Mouse (Mus musculus) mesoderm, embryonic 11.5 days (tissue): Measurements from ENCODE around the gene Gm45717.
A peak's percentile ranks its signal among the peaks of the same experiment; 100 is the strongest.
"Not testable (repeated sequence)": the region's sequence is repeated elsewhere in the genome, so short reads cannot be mapped to it uniquely, and the experiment has no call there.

Source experiments
- DNase-seq: peaks from one replicate; pipeline ENCODE4 v3.0.0-alpha.2; 2012; ENCODE audit warnings: low read depth, low spot score

The Gm45717 gene

DNA sequence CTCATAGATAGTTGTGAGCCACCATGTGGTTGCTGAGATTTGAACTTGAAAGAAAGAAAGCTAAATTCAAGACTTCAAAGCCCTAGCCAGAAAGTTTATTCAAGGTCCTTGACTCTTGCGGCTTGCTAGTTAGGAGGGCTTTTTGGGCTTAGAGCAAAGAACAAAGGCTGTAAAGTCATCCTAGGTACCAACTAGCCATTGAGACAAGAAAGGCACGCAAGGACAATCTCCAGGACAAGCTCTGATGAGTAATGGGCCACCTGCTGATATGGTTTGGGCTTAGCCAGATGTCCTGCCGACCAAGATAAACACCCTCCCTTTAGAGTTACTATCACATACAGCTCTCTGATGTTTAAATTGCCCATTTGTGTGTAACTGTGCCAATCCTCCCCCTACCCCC is 13.0 kb upstream of the Gm45717 start:
- DNase-seq, result not testable (repeated sequence)

DNA sequence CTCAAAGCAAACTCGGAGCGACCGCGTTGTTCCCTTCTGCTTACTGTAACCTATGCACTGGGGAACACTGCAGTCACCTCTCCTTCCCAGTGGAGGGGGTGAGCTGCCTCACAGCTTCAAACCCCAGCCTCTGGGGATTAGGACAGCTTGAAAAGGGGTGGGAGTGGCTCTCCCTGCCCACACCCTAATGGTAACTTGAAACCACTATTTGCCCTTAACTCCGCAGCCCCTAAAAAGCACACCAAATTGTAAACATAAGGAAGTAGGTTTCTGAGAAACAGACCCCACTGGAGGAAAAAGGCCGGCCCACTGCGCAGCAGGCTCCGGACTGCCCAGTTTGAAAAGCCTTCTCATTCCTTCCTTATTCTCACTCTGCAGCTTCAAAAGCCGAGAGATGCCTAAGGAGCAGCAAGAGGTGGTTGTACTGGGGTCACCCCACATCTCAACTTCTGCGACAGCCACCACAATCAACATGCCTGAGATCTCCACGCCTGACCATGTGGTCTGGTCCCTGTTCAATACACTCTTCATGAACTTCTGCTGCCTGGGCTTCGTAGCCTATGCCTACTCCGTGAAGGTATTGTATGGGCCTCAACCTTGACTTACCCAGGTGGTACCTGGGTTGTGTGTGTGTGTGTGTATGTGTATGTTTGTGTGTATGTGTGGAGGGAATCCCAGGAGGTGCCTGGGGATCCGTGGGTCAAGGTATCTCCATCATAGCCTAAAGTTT is 12.3 kb upstream of the Gm45717 start:
- no peak for DNase-seq

DNA sequence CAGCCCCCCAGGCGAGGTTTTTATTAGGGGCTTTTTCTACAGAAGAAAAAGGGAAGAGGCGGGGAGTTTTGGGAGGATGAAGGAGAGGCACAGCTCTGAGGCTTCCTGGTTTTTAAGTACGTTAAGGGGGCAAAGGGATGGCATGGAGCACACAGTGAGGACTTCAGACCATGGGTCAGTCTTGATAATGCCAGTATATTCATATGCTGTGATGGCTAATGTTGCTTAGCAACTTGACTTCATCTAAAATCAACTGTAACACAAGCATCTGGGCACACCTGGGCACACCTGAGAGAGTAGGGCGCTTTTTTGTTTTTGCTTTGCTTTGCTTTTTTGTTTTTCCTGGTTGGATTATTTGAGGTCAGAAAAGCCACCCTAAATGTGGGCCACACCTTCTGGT is 11.2 kb upstream of the Gm45717 start, which contains the start of gene Ifitm1:
TSS of gene Ifitm1 (plus strand) at position 301 of the 400 bp plus-strand sequence.
- DNase-seq, result no peak

DNA sequence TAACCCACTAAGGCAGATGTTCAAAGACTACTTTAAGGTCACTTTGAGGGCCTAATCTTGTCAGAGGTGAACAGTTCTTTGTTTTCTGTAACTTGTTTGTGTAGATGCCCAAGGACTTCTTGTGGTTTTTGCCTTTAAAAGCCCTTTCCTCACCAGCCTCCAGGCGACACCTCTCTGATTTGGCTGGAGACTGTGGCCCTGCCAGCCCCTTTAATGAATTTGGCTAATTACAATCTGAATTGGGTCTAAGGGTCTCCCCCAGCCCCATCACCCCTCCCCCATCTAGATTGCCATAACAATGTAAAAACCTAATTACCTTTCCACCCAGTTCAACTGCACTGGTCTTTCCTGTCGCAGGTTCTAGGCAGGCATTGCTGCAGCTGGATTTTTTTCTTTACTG is 7.0 kb upstream of the Gm45717 start:
- no peak for DNase-seq

DNA sequence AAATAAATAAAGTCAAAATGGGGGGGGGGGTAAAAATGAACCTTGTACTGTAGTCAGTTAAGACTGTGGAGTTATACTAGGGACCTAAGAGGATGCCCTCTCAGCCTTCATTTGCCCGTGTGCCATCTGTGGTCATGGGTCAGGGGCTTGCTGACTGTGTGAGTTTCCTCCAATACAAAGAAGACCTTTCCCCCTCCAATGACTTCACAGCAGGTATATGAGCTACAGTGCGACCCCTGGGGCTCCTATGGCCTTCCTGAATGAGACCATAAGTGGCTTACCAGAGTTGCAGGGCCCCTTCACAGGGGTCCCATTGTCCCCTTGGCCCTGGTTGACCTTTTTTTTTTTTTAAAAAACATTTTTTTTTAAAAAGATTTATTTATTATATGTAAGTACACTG is 5.7 kb upstream of the Gm45717 start:
- DNase-seq, result no peak

DNA sequence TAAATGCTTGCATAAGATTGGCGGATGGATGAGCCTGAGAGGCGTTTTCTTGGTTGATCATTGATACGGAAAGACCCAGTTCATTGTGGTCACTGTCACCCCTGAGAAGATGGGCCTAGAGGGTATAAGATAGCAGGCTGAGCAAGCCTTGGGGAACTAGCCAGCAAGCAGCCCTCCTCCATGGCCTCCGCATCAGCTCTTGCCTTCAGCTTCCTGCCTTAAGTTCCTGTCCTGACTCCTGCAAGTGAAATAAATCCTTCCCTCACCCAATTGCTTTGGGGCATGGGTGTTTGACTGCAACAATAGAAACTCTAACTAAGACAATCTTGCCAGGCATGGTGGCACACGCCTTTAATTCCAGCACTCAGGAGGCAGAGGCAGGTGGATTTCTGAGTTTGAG is 4.3 kb upstream of the Gm45717 start:
- no peak for DNase-seq

DNA sequence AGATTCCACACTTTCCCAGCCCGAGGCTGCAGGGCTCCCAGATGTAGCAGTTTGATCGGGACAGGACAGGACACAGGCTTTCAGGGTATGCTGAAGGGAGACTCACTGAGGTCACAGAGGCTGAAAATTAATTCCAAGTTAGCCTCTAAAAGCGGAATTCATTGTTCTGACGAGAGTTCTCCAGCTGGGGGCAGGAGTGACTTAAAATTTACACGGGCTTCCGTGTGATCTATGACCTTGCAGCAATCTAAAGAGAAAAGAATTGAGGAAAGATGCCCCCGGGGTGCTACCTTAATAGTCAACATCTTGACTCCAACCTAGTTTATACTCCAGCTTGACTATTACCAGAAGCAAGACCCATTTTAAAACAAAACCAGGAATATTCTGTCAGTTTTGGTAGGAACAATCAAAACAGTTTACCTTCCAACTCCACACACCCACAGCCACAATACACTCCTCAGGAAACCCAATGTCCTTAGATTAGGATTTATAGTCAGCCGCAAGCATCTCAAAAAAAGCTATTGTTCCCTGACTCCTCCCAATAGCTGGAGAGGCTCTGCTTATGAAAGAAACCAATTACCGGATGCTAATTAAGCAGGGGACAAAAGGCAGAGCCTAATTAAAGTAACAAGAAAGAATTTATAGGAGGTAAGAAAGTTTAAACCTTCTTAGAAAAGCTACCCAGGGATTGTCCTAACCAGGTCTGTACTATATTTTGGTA is 3.6 kb upstream of the Gm45717 start:
- peak; percentile 64 for DNase-seq

DNA sequence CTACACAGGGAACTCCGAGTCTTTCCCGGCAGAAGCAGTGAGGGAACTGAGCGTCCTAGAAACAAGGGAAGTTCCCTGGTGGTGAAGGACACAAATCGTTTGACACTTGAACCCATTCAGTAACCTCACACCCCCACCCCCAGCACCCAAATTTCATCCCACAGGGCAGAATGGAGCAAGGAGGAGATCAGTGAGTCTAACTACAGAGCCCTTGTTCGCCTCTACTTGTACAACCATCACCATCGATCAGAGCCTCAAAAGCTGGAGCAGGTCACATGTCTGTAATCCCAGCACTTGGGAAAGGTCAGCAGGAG is 776 bp upstream of the Gm45717 start:
- no peak for DNase-seq

DNA sequence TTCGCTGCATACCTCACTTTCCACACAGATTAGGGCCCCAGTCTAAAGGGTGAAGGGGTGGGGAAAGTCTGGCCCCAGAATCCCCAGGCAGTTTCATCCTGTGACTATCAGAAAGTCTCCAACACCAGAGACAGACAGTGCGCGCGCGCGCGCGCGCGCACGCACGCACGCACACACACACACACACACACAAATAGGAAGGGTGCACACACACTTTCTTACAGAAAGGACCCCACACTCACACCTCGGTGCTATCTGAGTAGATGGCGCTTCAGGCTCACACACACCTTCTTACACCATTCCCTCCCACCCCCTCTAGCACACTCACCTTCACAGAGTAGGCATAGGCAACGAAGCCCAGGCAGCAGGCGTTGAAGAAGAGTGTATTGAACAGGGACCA is 395 bp downstream of the Gm45717 start:
- no peak for DNase-seq

DNA sequence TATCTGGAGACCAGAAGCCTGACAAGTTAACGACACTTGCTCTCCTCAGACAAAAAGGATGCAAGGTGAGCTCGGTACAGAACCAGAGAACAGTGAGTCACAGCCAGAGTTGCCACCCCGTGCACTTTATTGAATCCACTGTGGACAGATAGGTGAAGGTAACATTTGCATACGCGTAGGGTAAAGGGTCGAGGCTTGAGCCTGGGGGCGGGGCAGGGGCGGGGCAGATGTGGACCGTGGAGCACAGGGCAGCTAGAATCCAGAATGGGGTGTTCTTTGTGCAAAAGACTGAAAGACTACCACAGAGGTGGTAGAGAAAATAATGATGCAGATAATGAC is 1.0 kb downstream of the Gm45717 start:
- DNase-seq, result no peak

DNA sequence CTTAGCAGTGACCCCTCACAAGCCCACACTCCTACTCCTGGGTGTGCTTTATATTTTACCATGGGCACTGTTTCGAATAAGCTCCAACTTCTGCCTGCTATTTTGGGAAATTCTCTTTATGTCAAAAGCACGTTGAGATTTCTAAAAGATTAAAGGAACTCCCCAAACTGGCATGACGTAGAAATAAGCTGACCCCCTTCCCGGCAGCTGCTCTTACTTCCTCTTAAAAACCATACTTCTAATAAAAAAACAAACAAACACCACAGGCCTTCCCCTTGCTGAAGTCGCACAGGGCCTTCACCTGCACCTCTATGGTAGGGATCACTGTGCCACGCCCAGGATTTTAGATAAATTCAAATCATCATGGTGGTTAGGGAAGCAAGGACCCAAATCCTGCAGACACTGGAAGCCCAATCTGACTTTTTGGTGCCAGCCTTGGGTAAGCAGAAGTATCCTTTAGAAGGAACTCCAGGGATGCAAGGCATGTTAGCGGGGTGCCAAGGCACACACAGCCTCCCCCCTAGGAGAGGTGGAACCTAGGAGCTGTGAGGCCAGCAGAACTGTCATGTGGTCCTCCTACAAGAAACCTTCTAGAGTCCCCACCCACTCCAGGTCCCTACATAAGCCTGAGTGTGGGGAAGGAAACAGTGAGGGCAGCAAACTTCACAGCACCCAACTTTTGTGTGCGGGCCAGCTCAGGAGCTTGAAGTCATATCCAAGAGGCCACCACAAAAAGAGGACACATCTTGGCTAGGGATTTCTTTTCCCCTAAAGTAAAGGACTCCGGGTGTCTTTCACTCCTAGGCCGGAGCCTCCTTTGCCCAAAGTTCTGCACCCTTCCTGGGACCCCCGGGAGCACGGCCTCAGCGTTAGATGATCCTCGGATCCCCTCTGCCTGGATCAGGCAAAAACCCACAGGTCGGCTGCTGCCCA is 1.7 kb downstream of the Gm45717 start:
- no peak for DNase-seq

DNA sequence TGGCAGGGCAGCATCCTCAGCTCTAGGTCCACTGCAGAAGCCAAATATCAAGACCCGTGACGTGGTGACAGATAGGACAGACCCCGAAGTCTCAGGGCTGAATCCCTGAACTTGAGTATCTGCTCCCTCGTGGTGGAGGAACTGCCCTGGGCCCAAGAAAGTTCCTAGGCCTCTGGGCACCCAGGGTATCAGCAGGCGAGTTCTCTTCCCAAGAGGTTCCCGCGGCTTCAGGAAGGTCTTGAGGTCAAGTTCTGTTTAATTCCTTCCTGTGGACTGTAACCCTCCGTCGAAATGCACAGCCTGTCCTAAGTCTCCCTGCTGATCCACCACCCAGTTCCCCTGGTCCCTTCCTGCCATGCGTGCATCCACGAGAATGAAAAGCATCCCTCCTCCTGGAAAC is 2.6 kb downstream of the Gm45717 start:
- DNase-seq, result no peak

DNA sequence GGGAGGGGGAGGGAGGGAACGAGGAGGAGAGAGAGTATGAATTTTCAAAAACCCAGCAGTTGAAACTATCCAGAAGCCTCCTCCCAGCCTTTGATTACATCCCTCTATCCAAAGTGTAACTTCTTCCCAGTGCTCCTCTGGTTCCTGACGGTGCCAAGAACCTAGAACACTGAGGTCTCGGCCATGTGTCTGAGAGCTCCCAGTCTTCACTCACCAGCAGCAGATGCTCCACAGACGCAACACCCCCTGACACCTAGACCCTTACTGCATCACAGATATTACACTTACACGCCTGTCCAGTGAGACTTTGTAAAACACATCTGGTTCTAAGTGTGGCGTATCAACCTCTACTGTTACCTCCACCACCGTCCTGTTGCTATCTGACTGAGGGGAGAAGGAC is 3.3 kb downstream of the Gm45717 start:
- no peak for DNase-seq

DNA sequence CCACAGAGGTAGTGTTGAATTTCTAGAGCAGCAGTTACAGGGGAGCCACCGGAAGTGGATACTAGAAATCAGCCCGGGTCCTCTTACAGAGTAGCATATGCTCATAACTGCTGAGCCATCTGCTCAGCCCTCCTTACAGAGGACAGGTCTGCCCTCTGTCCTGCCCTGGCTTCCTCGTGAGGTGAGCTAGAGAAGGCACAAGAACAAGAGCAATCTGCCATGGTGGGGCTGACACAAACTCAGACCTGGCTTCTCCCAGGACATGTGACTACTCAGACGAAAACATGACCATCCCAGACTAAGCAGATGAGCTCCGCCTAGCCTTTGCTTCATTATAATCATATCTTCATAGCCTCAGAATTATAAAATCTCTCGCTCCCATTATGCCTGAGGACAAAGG is 4.0 kb downstream of the Gm45717 start:
- DNase-seq, result no peak

DNA sequence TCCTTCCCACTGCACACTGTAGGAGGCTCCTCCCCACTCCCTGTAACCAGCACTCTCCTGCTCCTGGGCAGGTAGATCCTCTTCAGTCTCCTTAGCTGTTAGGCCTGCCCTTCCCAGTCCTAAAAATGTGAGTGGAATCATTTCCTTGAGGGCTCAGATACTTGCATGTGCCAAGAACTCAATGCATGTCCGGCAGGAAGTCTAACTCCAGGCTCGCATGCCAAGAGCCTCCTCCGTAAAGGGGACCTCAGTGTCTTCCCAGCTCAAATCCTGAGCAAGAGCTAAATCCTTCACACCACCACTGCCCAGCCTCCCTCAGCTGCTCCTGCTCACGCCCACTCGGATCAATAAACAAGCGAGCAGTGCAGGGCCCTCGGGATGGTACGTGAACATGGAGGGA is 4.7 kb downstream of the Gm45717 start:
- DNase-seq, result no peak

DNA sequence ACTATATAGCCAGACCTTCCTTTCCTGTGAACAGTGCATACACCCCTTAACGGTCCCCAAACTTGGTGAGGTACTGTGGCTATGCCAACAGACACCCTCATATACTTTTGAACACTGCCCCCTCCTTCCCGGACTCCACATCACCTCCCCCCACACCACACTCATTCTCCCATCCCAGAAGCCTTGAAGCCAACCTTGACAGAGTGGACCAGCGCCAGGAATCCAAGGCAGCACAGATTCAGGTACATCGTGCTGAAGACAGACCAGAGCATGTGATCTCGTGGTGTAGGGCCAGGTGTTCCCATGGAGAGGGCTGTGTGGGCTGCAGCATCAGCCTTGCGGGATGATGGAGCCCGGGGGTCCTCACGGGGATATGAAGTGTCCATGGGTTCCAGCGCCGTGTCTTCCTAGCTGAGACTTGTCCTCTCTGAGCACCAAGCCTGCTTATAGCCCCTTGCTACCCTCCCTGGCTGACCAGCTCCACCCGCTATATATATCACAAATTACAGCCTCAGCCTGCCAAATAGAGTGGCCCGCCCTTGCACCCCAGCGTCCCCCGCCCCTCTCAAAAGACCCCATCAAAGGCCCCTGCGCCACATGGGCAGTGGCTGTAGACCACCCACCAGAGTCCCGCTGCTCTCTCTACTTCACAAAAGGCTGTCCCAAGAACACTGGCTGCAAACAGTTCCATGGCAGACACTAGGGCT is 5.8 kb downstream of the Gm45717 start, which contains the start of gene Ifitm5:
TSS of gene Ifitm5 (minus strand) at position 468 of the 707 bp plus-strand sequence.
- DNase-seq, result no peak

DNA sequence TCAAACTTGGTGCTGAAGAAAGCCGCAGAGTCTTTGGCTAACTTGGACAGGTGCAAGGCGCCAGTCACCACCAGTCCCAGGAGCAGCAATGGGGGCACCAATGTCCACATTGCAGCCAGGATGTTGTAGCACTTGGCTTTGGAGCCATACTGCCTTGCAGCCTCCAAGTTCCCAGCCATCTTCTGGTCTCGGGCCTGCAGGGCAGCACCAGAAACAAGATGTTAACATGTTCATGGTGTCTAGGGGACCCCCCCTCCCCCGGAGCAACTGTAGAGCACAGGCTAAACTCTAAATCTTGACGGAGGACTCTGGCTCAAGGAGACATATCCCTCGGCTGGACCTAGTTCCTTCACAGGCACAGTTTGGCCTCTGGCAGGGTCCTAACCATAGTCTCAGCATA is 6.5 kb downstream of the Gm45717 start:
- no peak for DNase-seq

DNA sequence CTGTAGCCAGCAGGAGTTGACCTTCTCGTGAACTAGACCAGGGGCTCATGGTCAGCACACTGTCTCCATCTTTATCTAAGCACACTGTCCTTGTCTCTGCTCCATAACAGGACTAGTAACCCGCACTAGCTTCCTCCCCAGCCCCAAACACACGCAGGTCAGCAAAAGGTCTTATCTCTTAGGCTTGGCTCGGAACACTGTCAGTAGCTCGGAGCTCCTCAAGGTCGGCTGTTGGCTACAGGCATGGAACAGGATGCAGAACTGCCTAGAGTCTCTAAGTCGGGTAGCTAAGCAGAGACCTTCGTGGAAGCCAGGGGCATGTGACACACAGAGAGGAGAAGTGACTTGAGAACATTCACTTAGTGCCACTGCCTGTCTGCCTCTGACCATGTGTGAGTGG is 7.6 kb downstream of the Gm45717 start:
- no peak for DNase-seq

DNA sequence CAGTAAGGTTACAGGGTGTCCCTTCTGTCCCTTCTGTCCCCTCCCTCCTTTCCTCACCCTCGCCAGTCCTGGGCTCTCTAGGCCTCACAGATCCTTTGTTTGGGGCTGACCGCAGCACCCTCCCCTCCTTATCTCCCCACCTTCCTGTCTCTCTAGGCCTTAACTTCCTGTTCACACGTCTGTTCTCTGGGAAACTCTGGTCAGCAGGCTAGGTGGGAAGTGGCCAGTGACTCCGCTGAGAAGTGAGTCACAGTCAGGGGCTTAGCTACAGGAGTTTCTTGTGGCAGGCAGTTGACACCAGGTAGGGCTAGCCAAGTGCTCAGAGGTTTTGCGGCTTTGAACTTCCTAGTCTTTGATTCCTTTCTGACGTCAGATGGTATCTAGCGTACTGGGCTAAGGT is 8.8 kb downstream of the Gm45717 start:
- no peak for DNase-seq

DNA sequence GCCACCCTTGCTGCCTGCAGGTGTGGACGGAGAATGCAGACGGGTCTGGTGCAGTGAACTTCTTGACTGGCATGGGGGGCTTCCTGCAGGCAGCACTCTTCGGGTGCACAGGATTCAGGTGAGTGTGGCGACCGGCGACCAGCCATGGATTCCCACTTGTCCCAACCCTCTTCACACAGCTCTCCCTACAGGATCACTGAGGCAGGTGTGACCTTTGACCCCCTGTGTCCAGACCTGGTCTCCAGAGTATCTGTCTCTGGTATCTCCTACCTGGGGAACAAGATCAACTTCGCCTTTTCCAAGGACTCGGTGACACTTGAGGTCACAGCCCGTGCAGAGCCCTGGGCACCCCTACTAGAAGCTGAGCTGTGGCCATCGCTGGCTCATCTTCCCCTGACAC is 9.4 kb downstream of the Gm45717 start:
- no peak for DNase-seq

DNA sequence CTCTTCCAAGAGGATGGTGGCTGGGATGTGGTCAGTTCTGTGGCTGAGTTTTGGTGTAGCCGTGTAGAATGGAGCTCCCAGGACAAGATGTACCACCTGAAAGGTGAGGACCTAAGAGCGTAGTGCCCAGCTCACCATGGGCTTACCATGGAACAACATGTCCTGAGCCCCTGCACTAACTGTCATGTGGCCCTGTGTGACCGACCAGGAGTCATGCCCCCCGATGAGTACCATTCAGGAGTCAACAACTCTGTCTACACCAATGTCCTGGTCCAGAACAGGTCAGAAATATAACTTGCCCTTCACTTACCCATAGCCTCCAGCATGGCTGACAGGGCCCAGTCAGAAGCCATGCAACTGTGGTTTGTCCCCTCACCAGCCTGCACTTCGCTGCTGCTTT is 10.5 kb downstream of the Gm45717 start:
- no peak for DNase-seq

DNA sequence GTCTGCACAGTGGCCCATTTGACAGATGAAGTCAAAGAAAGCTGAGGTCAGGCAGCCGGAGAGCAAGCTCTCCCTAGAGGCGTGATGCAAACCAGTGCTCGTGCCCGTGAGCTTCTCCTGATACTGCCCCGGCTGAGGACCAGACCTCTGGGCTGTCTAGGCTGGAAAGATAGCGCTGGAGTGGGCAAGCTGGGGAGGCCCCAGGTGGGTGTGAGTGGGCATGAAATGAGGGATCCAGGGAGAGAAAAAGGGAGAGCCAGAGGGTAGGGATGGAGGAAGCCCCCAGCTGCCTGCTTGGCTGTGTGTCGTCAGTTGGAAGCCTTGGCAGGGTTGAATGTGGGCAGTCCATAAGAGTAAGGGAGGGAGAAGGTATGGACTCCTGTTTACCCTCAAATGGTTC is 11.5 kb downstream of the Gm45717 start:
- DNase-seq, result no peak
